Mouse (Mus musculus) heart, adult 18-20 months (tissue): ENCODE measurements around the gene Hist1h1d. TPM values are rescaled to one million over a fixed set of nuclear protein-coding genes. Genes with fewer than 3 reads are reported as not detected.
"Not testable (repeated sequence)": the region's sequence is repeated elsewhere in the genome, so short reads cannot be mapped to it uniquely, and the experiment has no call there.

ENCODE experiments used
- DNase-seq, 2 experiments: peaks; one replicate each; pipeline ENCODE4 v3.0.0; 2021 to 2022; ENCODE audit warnings: mixed read lengths in 1 of 2
- total RNA-seq, 2 experiments: library from RNA; stranded (reverse); gene quantifications; 2 replicates each; pipeline ENCODE4 v1.2.3; 2021

The Hist1h1d gene
- total RNA-seq, 2 experiments from 2014 or later: 0.94 to 1.0 TPM

DNA sequence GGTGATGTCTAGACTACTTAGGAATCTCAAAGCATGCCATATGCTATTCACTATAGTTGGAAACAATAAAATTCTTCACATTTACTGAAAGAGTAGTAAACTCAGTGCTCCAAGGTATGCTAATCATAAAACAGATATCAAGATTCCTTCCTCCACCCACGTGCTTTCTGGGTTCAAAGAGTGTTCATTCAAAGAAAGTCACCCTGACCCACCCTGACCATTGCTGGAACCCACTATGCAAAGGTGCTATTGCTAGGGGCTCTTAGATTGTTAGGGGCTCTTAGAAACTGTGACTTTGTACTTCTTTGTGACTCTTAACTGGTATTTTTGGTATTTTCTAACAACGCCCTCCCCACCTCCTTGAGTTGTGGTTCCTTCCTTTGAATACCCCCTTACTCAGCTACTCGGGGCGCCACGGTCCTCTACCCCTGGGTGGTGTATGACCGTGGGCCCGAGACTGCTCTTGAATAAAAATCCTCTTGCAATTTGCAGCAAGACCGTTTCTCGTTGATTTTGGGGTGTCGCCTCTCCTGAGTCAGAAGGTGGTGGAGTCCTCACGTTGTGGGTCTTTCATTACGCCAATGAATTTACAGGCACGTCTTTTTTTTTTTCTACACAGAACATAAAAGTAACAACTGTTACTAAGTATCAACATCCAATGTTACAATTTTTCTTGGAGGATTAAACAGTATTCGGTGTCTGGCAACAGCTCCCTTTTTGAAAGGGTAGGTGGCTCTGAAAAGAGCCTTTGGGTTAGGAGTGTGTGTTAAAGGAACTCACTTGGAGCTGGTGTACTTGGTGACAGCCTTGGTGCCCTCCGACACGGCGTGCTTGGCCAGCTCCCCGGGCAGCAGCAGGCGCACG is 20.2 kb downstream of the Hist1h1d start:
- DNase-seq: not testable (repeated sequence)

GRCm38 (mm10) chr13:23573898-23574524 is 20.9 kb downstream of the Hist1h1d start, which contains the start of the genes Hist1h2bf and Hist1h2ad:
Hist1h2bf (minus strand) TSS chr13:23574196.
Hist1h2ad (plus strand) TSS chr13:23574381.
- peak; percentile 82 to 91 for DNase-seq

DNA sequence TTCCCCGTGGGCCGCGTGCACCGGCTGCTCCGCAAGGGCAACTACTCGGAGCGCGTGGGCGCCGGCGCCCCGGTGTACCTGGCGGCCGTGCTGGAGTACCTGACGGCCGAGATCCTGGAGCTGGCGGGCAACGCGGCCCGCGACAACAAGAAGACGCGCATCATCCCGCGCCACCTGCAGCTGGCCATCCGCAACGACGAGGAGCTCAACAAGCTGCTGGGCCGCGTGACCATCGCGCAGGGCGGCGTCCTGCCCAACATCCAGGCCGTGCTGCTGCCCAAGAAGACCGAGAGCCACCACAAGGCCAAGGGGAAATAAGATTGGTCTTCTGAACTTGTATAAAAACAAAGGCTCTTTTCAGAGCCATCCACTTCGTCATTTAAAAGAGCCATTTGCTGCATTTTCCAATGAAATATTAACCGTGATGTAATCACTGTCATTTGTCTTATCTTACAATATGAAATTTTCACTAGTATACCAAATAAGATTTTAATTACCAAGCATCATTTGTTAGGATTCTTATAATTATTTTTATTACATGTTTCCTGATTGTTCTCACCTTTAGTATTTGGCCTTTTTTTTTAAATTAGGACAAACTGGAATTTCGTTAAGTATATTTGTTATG is 21.6 kb downstream of the Hist1h1d start:
- DNase-seq: not testable (repeated sequence)

DNA sequence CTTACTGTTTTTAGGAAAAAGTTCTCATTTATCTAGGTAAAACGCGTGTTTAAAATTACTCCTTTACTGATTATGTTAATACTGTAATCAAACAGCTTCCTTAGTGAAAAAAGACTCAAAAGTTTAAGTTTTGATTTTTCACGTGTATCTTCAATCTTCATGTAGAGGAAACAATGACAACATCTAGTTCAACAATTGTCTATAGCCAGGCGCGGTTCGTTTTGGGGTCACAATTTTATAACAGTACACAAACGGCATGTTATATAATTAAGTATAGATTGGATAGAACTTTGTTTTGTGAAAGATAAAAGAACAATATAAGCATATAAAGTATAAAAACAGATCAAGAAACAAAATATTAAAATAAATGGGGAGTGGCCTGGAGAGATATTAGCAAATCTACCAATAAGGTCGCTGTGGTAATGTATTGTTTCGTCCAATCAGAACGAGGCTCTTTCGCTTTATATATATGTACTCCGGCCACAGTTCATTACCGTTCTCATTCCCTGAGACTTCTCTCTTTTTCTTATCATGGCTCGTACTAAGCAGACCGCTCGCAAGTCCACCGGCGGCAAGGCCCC is 22.3 kb downstream of the Hist1h1d start, which contains the start of gene Hist1h3d:
Hist1h3d (plus strand) TSS at position 493 of the 581 bp plus-strand sequence.
- DNase-seq: peak; percentile 66 to 68

DNA sequence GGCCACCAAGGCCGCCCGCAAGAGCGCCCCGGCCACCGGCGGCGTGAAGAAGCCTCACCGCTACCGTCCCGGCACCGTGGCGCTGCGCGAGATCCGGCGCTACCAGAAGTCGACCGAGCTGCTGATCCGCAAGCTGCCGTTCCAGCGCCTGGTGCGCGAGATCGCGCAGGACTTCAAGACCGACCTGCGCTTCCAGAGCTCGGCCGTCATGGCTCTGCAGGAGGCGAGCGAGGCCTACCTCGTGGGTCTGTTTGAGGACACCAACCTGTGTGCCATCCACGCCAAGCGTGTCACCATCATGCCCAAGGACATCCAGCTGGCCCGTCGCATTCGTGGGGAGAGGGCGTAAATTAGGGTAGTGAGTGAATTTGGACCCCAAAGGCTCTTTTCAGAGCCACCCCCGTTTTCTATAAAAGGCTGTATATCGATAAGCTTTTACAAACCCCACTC is 22.8 kb downstream of the Hist1h1d start:
- DNase-seq: not testable (repeated sequence)

GRCm38 (mm10) chr13:23576351-23576881 is 23.4 kb downstream of the Hist1h1d start:
- no peak for DNase-seq

GRCm38 (mm10) chr13:23576906-23577639 is 24.0 kb downstream of the Hist1h1d start:
- DNase-seq: no peak

DNA sequence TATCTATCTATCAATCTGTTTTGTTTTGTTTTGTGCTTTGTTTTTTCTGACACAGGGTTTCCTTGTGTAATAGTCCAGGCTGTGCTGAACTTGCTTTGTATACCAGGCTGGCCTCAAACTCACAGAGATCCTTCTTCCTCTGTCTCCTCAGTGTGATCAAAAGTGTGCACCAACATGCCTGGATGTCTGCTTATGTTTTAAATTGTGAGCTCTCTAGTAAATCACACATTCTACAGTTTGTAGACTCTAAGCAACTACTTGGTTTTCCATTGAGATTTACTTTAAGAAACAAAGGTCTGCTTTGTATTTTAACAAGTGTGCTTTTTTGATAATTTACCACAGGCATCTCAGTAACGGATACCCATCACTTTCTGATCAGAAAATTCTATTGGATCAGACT is 24.8 kb downstream of the Hist1h1d start:
- DNase-seq: no peak

DNA sequence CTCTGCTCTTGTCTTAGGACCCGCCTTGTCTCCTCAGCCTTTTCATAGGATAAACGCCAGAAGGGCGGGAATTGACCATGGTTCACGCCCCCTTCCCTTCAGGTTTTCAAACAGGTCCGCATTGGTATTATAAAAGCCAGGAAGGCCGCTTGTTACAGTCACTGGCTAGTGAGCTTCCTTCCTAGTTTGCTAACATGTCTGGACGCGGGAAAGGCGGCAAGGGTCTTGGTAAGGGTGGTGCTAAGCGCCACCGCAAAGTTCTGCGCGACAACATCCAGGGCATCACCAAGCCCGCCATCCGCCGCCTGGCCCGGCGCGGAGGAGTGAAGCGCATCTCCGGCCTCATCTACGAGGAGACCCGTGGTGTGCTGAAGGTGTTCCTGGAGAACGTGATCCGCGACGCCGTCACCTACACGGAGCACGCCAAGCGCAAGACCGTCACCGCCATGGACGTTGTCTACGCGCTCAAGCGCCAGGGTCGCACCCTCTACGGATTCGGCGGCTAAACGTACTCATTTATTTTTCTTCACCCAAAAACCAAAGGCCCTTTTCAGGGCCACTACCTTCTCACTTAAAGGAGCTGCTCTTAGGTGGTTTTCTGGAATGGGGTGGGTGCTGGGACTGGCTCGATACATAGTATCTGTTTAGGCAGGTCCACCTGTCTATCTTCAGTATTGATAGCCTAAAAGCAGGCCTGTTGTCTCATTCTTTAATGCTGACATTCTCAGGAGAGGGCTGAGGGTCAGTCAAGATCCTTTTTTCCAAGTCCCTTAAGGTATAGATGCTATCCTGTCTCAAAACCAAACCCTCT is 28.6 kb downstream of the Hist1h1d start, which contains the start of gene Hist1h4d:
Hist1h4d (plus strand) TSS at position 191 of the 811 bp plus-strand sequence.
- peak; percentile 98 to 100 for DNase-seq

DNA sequence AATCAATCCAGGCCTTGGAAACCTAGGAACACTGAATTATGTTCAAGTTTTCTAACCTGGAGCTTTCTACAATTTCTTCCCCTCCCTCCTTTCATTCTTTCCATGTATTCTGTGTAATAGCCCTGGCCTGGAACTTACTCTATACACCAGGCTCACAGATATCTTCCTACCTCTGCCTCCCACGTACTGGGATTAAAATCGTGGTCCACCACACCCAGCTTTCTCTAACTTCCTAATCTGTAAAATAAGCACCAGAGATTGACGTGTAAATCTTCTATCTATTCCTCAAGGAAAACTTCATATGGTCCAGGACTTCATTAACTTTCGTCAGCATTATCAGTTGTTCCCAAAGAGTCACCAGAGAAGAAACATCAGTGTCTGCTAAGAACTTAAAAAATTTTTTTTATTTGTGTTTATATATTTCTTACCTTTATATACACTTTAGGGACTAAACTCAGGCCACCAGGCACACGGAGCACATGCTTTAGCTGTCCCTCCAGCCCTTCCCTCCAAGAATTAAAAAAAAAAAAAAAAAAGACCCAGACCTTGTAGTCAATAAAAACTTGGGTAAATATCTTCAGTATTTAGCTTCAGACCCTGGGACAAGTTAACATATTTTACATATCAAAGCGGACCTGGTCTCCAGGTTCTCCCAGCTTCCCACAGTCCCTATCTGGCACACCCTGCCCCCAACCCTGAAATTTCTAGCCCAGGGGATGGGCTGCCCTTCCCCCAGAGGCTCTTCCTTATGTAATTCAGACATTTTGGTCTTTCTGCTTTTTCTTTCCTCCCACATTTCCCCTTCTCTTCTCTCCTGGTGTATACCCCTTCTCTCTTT is 29.4 kb downstream of the Hist1h1d start:
- DNase-seq: no peak

GRCm38 (mm10) chr13:23583387-23584068 is 30.5 kb downstream of the Hist1h1d start:
- DNase-seq: no peak

DNA sequence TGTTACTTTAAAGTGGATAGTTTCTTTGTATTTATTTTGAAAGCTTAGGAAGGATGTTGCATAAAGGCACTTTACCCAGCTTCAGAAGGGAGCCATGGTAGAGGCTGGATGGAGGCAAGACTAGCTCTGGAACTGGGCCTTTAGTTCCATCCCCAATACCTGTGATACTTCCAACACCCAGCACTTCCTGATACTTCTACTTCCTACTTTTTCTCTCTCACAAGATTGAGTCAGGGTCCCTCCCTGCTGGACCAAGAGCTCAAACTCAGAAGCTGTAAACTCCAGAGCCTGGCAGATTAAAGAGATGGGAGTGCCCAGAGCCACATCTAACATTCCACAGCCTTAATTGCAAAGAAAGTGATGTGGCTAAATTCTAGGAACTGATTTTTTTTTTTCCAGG is 31.3 kb downstream of the Hist1h1d start:
- peak in 1 of 2 experiments; percentile 44 for DNase-seq

DNA sequence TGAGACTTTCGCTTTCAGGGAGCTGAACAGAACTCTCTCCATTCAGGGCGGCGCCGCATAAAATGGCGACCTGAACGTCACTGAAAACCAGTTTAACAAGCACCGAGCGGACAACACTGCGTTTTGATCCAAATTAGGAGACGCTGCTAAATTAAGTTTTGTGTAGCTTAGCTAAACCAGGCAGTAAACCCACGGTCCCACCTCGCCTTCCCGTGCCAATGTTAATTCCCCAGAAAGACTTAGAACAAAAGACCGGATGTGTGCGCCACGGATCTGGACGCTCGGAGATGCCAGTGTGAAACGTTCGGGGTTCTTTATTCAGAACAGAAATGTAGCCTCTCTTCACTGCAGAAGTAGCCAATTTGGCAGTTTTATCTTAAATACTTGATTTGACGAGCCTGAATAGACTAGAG is 32.0 kb downstream of the Hist1h1d start:
- peak; percentile 81 to 88 for DNase-seq

- peak; percentile 87 for DNase-seq
Observed at GRCm38 (mm10) chr13:23585442-23586098, 32.5 kb downstream of the Hist1h1d start.

GRCm38 (mm10) chr13:23586099-23586939 is 33.3 kb downstream of the Hist1h1d start:
- peak in 1 of 2 experiments; percentile 39 for DNase-seq

- DNase-seq: no peak
Observed at GRCm38 (mm10) chr13:23586940-23587225, 33.8 kb downstream of the Hist1h1d start.

DNA sequence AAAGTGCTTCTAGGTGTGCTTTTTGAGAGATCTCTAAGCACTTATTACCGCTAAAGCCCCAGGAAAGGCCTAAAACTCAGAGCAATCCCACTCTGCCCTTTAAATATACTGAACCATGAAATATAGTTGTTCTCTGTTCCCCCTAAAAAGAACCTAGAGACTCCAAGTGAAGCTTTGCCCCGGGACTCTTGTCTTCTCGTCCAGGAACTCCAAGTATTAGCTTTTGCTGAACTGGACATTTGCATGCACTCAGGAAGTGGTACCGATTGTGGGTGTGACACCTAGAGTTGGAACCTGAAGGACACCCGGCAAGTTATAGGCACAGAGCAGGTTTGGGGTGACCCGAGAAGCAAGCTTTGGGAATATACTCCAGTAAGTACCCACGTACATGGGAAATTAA is 38.1 kb downstream of the Hist1h1d start:
- DNase-seq: no peak
